Mouse (Mus musculus) embryonic facial prominence, embryonic 14.5 days (tissue): ENCODE measurements around the gene Cdc42ep5. TPM values are rescaled to one million over a fixed set of nuclear protein-coding genes. Genes with fewer than 3 reads are reported as not detected.
"Not testable (repeated sequence)": the region's sequence is repeated elsewhere in the genome, so short reads cannot be mapped to it uniquely, and the experiment has no call there.

ENCODE experiments used
- ATAC-seq: fragments of 200-750 bp; cut with Nextera tagmentation; 2 replicates; pipeline ENCODE4 v1.8.0; 2017; ENCODE audit warnings: low read depth, moderate number of reproducible peaks, moderate TSS enrichment
- DNase-seq: peaks from one replicate; pipeline ENCODE4 v3.0.0-alpha.2; 2015; ENCODE audit warnings: low spot score
- H3K27ac ChIP-seq: fragments of 300-500 bp; sonication (generic); replicated peaks from 2 replicates; pipeline ENCODE4 v1.5.1; 2014; ENCODE audit warnings: low read depth, mild to moderate bottlenecking, low read length, moderate library complexity
- H3K27me3 ChIP-seq: fragments of 300-500 bp; sonication (generic); replicated peaks from 2 replicates; pipeline ENCODE4 v1.6.1; 2014; ENCODE audit warnings: low read length; ENCODE audit not compliant: control insufficient read depth, insufficient read depth
- H3K36me3 ChIP-seq: fragments of 300-500 bp; sonication (generic); 2 replicates; pipeline ENCODE4 v1.6.1; 2014; ENCODE audit warnings: low read length, mixed read lengths; ENCODE audit not compliant: control insufficient read depth, insufficient read depth
- H3K4me1 ChIP-seq: fragments of 300-500 bp; sonication (generic); 2 replicates; pipeline ENCODE4 v1.6.1; 2014; ENCODE audit warnings: antibody characterized with exemption, low read length; ENCODE audit not compliant: control insufficient read depth, insufficient read depth
- H3K4me2 ChIP-seq: fragments of 300-500 bp; sonication (generic); 2 replicates; pipeline ENCODE4 v1.6.1; 2014; ENCODE audit warnings: low read depth, mild to moderate bottlenecking, low read length, moderate library complexity, mixed read lengths
- H3K4me3 ChIP-seq: fragments of 300-500 bp; sonication (generic); 2 replicates; pipeline ENCODE4 v1.5.1; 2014; ENCODE audit warnings: low read depth, mild to moderate bottlenecking, low read length
- H3K9ac ChIP-seq: fragments of 300-500 bp; sonication (generic); 2 replicates; pipeline ENCODE4 v1.6.1; 2014; ENCODE audit warnings: low read depth, mild to moderate bottlenecking, low read length, moderate library complexity, mixed read lengths
- H3K9me3 ChIP-seq: fragments of 300-500 bp; sonication (generic); 2 replicates; pipeline ENCODE4 v1.6.1; 2016; ENCODE audit warnings: low read length; ENCODE audit not compliant: control insufficient read depth
- WGBS: fragments of 180-500 bp; shearing (Covaris S2); extraction: QIAGEN DNeasy Blood & Tissue Kit; methylation state at CpG from one replicate; pipeline ENCODE4 v1.1.7; 2014; 5-methylcytosine and 5-hydroxymethylcytosine counted together
- polyA plus RNA-seq: library from polyadenylated mRNA; unstranded; fragments of >200 nt; fragmentation: Nextera tagmentation; extraction: Ambion mirVana; gene quantifications from 2 replicates; pipeline ENCODE4 v1.2.1, GENCODE M21; 2014

Gene Cdc42ep5
- polyA plus RNA-seq = 58.9 and 61.1 TPM in 2 replicates

GRCm38 (mm10) chr7:4164090-4164910 lies at the start of gene Cdc42ep5:
Gene Cdc42ep5 (minus strand): TSS chr7:4164860.
- WGBS = 1% methylated on average over 18 of the region's 20 CpGs
- H3K27ac ChIP-seq = peak within 1 kb of the TSS; percentile 84
- DNase-seq (peak; percentile 93), ATAC-seq (peak; percentile 95)
- H3K4me3 ChIP-seq = peak within 1 kb of the TSS; percentile 54
- peak within 1 kb of the TSS; percentile 70 for H3K4me2 ChIP-seq
- peak within 1 kb of the TSS; percentile 68 for H3K9ac ChIP-seq
- no peaks in the 10 kb centered on the region for H3K36me3 ChIP-seq
- H3K27me3 ChIP-seq = no peaks in the 10 kb centered on the region
- H3K9me3 ChIP-seq = no peaks in the 10 kb centered on the region
- H3K4me1 ChIP-seq = peaks cover 15% of the 10 kb centered on the region

DNA sequence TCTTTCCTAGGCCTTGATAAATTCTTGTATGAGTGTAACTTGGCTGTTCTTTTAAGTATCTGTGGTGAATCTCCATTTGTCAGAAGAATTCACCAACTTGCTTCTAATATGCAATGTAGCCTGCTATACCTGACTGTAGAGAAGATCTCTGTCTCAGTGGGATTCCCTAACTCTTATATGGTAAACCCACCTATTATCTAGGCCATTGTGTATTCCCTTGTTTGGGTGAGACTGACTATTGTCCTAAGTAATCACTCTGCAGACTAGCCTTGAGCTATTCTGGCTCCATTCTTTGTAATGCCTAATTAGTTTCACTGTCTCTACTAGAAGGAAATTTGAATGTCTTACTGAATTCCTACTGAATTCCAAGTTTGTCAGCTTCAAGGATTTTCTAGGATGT lies 48.8 kb upstream of the Cdc42ep5 start:
- H3K36me3 ChIP-seq, H3K27me3 ChIP-seq, H3K4me2 ChIP-seq, H3K9me3 ChIP-seq, H3K9ac ChIP-seq, H3K4me1 ChIP-seq, DNase-seq, H3K4me3 ChIP-seq, H3K27ac ChIP-seq, ATAC-seq: not testable (repeated sequence)

- Histone ChIP-seq H3K36me3 (no peaks in the 10 kb centered on the region), H3K9ac (no peak overlapping the region), H3K27ac (no peak overlapping the region), H3K4me1 (no peaks in the 10 kb centered on the region), H3K4me3 (no peak overlapping the region), H3K27me3 (no peaks in the 10 kb centered on the region), H3K9me3 (no peaks in the 10 kb centered on the region), H3K4me2 (no peak overlapping the region)
- no peak for ATAC-seq
- no peak for DNase-seq
- 38% methylated on average over 2 of the region's 2 CpGs for WGBS
These were observed 44.0 kb upstream of the Cdc42ep5 start for GRCm38 (mm10) chr7:4208626-4209025.

GRCm38 (mm10) chr7:4207126-4207525 lies 42.5 kb upstream of the Cdc42ep5 start:
- Histone ChIP-seq H3K4me2 (no peak overlapping the region), H3K4me3 (no peak overlapping the region), H3K36me3 (no peaks in the 10 kb centered on the region), H3K27ac (no peak overlapping the region), H3K9me3 (no peaks in the 10 kb centered on the region), H3K4me1 (no peaks in the 10 kb centered on the region), H3K27me3 (no peaks in the 10 kb centered on the region), H3K9ac (no peak overlapping the region)
- DNase-seq = no peak
- no peak for ATAC-seq
- 81% methylated on average over 1 of the region's 1 CpGs for WGBS

DNA sequence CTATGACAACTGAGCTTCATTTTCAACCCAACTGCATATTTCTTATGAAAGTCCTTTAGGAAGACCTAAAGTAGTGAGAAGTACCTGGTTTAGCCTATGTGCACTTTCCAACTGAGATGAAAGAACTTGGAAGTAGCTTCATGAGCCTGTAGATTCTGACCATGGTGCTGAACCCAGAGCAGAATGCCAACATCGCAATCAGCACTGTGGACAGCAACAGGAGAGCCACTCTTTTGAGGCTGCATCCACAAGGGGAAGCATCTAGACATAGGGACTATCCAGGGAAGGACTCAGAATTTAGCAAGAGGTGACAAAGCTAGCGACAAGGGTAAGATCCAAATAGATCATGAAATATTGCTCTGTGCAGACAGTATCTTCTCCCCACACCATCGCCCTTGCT lies 13.8 kb upstream of the Cdc42ep5 start:
- peak; percentile 75 for DNase-seq
- H3K4me3 ChIP-seq = no peak overlapping the region
- no peak for ATAC-seq
- H3K9me3 ChIP-seq = no peaks in the 10 kb centered on the region
- no peak overlapping the region for H3K9ac ChIP-seq
- H3K4me2 ChIP-seq = no peak overlapping the region
- WGBS = 42% methylated on average over 3 of the region's 3 CpGs
- H3K27ac ChIP-seq = no peak overlapping the region
- no peaks in the 10 kb centered on the region for H3K27me3 ChIP-seq
- H3K36me3 ChIP-seq = no peaks in the 10 kb centered on the region
- no peaks in the 10 kb centered on the region for H3K4me1 ChIP-seq

GRCm38 (mm10) chr7:4170193-4170938 lies 5.7 kb upstream of the Cdc42ep5 start:
- no peak overlapping the region for H3K4me2 ChIP-seq
- 75% methylated on average over 6 of the region's 6 CpGs for WGBS
- no peak overlapping the region for H3K9ac ChIP-seq
- DNase-seq (no peak), ATAC-seq (no peak)
- H3K4me3 ChIP-seq = no peak overlapping the region
- H3K27ac ChIP-seq = no peak overlapping the region
- no peaks in the 10 kb centered on the region for H3K9me3 ChIP-seq
- no peaks in the 10 kb centered on the region for H3K27me3 ChIP-seq
- no peaks in the 10 kb centered on the region for H3K36me3 ChIP-seq
- H3K4me1 ChIP-seq = peaks cover 2% of the 10 kb centered on the region; the same call in 1 of the 2 replicates

DNA sequence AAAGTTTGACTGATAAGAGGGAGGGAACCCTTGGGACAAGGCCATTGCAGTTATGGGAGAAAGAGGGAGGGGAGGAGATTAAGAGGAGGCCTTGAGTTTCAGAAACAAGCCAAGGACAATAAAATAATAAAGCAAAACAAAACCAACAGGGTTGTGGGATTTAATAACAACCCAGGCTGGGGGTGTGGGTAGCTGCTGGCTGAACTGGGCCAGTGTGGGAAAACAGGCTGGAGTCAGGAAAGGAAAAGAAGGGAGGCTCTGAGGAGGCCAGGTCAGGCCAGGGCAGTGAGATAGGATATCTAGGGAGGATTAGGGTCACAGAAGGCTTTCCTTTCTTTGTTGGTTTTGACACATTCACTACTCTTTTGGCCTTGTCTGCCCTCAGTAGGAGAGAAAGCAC lies 2.4 kb upstream of the Cdc42ep5 start:
- Histone ChIP-seq H3K9me3 (no peaks in the 10 kb centered on the region), H3K9ac (no peak overlapping the region)

GRCm38 (mm10) chr7:4165286-4165685 lies 626 bp upstream of the Cdc42ep5 start:
- no peak for ATAC-seq
- H3K36me3 ChIP-seq = no peaks in the 10 kb centered on the region
- H3K4me1 ChIP-seq = peaks cover 15% of the 10 kb centered on the region
- peak overlapping the region; percentile 54 for H3K4me3 ChIP-seq
- DNase-seq = no peak
- no peaks in the 10 kb centered on the region for H3K9me3 ChIP-seq
- no peaks in the 10 kb centered on the region for H3K27me3 ChIP-seq
- peak overlapping the region; percentile 70 for H3K4me2 ChIP-seq
- peak overlapping the region; percentile 57 for H3K9ac ChIP-seq
- peak overlapping the region; percentile 84 for H3K27ac ChIP-seq
- whole genome bisulfite sequencing = 6% methylated on average over 3 of the region's 3 CpGs

More for the DNA sequence above, 2.4 kb upstream of the Cdc42ep5 start:
- Histone ChIP-seq H3K4me3 (no peak overlapping the region), H3K27ac (no peak overlapping the region), H3K36me3 (no peaks in the 10 kb centered on the region), H3K4me2 (no peak overlapping the region), H3K4me1 (peaks cover 15% of the 10 kb centered on the region), H3K27me3 (no peaks in the 10 kb centered on the region)
- DNase-seq = no peak
- no peak for ATAC-seq
